Mouse (Mus musculus) mesoderm, embryonic 11.5 days (tissue): ENCODE measurements around the gene Syt8.

ENCODE experiments used
- DNase-seq: peaks from one replicate; pipeline ENCODE4 v3.0.0-alpha.2; 2012; ENCODE audit warnings: low read depth, low spot score

Syt8 gene

DNA sequence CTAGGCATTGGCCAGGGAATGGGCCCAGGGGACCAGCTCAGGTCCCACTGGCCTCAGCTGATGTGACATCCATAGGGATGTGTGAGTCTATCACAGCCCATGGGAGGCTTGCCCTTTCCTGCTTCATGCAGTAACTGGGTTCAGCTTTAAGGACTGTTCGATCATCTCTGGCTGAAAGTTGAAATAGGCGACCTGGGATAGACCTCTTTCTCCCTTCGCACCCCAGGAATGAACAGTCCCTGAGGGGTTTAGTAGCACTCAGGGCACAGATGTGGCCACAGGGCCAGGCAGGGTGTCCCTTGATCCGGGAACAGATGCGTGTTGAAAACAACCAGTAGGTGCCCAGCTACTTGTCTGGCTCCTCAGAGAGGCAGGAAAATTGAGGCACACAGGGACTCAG, 41.6 kb downstream of the Syt8 start:
- DNase-seq: no peak

DNA sequence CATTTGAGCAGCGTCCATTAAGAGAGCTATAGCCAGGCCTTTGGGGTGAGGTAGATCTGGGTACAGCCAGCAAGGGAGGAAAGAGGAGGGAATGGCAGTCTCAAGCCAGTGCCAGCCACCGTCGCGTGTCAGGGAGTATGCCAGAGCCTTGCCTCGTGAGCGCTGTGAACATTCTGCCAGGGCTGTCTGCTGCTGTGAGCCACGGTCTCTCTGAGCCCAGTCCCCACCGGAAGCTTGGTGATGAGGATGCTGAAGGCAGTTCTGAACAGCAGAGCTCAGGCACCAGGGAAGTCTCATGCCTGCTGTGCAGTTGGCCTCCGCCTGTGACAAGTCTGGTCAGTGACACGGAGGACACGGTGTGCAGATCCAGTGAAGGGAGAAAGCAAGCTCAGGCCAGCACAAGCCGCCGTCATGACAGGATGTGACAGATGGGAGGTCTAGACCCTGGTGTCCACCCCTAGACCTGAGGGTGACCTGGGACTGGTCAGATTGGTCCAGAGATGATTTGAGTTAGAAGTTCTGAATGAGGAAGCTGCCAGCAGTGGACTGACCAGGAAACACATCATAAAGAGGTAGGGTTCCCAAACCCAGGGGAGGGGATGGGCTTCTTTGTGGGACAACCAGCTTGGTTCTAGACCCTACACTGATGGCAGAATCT, 42.3 kb downstream of the Syt8 start:
- DNase-seq: no peak

DNA sequence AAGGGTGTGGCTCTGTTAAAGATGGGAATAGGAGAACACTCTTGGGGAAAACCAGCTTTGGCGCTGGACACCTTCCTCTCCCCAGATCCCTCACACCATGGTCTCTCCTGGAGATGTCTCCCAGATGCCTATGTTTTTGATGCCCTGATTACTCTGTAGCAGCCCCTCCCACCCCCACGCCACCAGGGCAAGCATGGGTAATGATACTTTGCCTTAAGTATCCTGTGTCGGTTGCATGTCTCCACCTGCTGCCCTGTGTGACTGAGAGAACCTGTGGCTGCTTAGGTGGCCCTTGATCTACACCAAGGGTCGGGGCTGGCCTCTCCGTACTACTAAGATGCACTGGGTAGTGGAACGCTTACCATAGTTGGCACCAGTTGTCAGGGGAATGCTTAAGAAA, 43.4 kb downstream of the Syt8 start:
- no peak for DNase-seq

DNA sequence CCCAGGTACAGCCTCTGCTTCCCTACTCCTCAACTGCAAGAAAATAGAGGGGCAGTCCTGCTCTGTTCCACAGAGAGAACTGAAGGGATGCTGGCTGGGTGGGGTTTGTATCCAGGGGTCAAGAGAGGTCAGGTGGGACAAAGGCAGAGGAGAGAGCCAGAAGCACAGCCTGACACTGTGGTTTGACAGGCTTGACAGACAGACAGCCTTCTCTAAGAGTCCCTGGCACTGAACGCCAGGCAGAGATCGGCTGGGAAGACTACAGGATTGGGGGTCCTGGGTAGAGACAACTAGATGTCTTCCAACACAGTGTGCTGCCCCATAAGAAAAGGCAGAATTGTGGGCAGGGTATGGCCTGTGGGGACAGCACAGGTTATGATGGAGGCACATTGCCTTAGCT, 43.9 kb downstream of the Syt8 start:
- DNase-seq: no peak

DNA sequence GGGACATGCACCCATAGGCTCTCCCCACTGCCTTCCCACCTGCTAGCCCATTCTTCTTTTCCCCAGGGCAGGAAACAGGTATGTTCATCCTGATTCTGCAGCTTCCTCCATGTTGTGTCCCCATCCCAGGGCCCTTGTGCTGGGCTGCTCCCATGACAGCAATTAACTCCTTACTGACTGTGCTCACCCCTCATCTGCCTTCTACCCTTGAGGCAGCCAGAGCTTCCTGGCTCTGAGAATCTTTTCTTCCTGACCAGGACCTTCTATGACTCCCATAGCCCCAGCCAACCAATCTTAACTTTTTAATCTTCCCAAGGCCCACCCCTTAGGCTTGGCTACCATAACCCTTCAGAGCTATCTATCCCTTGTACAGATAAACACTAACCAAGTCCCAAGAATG, 44.7 kb downstream of the Syt8 start:
- no peak for DNase-seq

DNA sequence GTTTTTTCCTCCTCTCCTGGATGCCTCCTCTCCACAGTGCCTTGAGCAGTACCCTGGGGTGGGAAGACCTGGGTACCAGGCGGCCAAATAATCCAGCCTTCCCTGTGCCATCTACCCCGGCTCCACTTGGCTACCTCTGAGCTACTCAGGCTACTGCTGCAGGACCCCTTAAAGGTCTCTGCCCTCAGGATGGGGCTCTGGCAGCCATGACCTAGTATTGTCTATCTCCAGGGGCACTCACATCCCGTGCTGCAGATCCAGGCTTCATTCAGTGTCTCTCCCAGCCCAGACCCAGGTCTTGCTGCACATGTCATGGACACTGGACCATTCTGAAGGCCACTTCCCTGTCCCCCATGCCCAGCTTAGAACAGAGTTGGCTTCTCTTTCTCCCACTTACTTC, 45.2 kb downstream of the Syt8 start:
- DNase-seq: no peak

DNA sequence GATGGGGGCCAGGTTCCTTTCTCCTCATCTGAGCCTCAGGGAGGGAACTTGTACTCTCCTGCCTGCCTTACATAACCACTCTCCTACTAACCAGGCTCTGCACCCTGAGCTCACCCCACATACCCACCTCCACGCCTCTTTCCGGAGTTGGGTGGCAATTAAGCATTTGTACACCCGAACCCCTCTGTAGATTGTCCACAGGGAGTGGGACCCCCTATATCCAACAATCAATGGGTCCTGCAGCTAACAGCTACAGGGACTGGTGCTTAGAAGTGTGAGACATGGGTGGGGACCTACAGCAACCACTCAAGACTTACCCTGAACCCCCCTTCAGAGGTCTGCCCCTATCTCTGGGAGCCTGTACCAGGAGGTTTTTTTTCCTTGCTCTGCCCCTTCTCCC, 46.0 kb downstream of the Syt8 start:
- no peak for DNase-seq

DNA sequence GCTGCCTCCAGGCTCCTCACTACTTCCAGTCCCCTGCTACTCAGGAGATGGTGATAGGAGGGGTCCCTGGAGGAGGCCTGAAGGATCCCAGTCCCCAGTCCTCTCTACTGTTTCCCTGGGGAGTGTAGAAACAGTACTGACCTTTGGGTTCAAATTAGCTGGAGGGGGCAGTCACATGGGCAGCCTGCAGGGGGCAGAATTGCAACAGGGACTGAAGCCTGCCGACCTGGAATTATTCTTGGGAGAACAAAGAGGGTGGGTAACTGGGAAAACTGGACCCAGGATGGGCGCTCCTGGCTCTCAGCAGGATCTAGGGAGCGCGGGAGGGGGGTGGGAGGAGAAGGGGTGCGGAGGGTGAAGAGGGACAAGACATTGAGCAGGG, 46.5 kb downstream of the Syt8 start:
- peak; percentile 80 for DNase-seq

DNA sequence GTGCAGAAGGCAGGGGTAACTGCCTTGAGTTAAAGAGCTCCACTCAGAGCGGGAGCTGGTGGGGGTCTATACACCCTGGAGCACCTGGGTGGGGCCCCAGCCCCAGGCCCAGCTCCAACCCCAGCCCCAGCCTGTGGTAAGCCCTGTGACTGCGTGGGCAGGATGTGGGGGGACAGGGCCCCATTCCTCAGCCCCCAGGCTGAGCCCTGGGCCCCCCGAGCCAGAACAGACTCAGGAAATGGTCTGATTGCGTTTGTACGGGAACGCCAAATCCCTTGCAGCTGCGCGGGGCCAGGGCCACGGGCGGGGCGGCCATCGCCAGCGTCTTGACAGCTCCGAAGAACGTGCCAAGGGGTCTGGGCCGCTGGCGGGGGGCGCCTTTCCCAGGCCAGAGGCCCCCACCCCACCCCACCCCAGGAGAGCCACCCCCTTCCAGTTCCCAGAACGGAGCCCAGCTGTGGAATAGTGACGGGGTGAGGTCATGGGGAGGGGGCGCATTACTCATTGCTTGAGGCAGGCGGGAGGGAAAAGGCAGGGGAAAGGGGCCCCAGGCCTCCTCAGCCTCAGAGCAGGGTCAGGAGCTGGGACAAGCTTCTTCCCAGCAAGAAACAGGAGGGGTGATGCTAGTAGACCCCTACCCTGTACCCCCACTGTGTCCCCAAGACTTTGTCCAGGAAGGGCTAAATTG, 47.1 kb downstream of the Syt8 start:
- peak; percentile 82 for DNase-seq

DNA sequence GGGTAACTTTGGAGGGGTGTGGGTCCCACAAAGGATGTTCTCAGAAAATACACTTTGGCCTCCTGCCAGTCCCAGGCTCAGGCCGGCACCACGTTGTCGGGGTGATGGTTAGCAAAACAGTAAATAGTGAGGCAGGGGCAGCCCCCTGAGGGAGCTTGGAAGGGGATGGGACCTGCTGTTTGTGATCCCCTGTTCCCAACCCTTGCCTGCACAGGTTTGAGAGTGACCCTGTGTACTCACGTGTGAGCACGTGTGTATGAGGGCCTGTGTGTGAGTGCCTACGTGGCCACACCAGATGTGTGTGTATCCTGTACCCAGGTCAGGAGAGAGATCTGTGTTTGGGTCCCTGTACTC, 47.6 kb downstream of the Syt8 start:
- DNase-seq: peak; percentile 68

DNA sequence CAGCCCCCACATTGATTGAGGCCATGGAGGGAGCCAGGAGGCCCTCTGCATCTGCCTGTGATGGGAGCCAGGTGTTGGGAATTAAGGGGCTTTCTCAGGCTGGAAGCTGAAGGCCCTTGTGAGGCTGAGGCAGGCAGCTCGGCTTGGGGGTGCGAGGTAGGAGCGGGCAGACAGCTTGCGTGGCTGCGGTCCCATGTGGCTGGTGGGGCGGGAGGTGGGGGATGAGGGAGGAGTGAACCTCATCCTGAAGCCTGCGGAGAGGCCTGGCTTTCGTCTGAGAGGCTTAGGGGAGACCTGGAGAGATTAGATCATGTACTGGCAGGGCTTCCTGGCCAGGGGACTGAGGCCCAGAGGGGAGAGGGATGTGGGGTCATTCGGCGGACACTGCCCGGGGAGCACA, 48.5 kb downstream of the Syt8 start:
- DNase-seq: peak; percentile 57

DNA sequence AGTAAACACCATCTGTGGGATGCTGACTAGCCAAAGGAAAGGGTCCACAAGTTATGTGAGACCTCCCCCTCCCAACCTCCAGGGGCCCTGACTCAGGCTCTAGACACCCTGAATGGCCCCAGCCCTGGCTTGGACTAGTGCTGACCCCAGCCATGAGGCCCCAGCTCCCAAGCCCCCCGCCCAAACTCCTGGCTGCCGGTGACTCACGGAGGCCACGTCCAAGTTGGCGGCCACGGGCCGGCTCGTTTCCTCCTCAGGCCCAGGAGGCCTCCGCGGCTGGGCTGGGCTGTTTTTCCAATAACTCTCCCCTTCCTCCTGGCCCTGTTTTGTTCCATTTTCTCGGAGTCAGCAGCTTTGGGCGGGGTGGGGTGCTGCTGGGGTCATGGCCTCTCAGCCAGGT, 50.1 kb downstream of the Syt8 start:
- no peak for DNase-seq

DNA sequence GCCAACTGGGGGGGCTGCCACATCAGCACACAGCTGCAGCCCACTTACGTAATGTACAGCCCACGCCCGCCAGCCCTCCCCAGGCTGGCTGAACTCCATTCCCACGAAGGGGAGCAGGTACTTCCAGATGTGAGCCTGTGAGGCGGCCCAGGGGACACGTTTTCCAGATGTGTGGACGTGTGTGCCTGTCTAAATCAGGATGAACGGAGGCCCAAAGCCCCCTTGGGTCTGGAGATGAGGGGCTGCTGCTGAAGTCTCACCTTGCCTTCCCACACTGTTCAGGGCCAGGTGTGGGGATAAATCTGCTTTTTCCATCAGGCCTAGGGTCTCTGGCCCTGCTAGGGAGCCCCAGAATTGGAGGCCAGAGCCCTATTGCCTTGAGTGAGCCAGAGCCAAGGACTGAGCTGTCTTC, 52.1 kb downstream of the Syt8 start:
- peak; percentile 35 for DNase-seq

DNA sequence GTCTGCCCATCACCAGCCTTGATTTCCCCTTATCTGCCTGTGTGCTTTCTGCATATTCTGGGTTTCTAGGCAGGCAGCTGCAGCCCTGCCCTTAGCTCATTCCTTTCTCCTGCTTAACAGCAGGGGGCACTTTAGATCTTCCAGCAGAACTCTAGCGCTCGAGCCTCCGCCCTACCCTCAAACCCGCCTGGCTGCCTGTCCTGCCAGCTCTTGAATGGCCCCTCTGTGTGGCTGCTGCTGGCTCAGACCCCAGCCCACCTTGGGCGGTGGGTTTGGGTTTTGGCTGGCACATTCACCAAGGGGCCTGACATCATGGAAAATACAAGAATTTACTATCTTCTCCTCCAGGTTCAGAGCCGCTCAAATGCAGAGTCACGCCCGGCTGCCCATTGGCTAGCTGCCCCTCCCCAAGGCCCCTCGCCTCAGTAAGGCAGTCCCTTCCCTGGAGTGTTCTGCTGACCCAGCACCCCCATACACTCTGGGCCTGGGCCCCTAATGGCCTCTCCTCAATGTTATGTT, 52.8 kb downstream of the Syt8 start:
- DNase-seq: peak; percentile 85

DNA sequence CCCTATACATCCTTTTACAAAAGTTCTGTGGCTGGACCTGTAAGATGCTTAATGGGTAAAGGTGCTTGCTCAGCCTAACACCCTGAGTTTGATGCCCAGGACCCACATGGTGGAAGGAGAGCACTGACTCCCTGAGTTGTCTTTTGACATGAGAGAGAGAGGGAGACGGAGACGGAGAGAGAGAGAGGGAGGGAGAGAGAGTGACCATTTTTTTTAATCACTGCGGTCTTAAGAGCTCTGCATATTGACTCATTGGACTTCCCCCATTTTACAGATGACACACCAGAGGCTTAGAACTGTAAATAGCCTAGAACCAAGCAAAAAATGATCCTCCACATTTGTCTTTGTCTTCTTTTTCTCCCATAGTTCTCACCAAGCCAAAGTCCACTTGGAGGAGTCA, 53.4 kb downstream of the Syt8 start:
- DNase-seq: no peak
